Mouse (Mus musculus): Measurements from ENCODE around the gene Gm43552.

- TF ChIP-seq POLR2A (IDR thresholded peaks at IDR 0.05; ENCODE audit: extremely low read depth, insufficient read depth, low read length) (no peak), CTCF (IDR thresholded peaks at IDR 0.05; ENCODE audit: extremely low read depth, insufficient read depth, low read length) (no peak)
These were observed 106.9 kb downstream of the Gm43552 start for GRCm38 (mm10) chr5:65385704-65386103.
